In genomic region chr3:54914845-54915642, GRCm38 (mm10) we compare ENCODE assay signal across 10 mouse cellular contexts. TPM values are rescaled to one million over a fixed set of nuclear protein-coding genes. Genes with fewer than 3 reads are reported as not detected.
DNase-seq lines count a peak whose midpoint lies in the region; ATAC-seq and TF ChIP-seq lines count a peak whose summit lies in the region.
"Had no signal": no experiment of that assay in that cellular context is flagged by ENCODE, and none has a peak within 500 bp of the region (broad histone marks: within the 10 kb centered on the region; RNA-seq: fewer than 3 reads in every experiment).

No protein-coding gene starts in this region.

- H3K4me2 ChIP-seq in heart, embryonic 11.5 days, result peak overlapping the region; percentile 88
- H3K4me2 ChIP-seq in hindbrain, embryonic 12.5 days (replicated peaks), result peak overlapping the region; percentile 93
- peak overlapping the region; percentile 94 for H3K4me2 ChIP-seq in midbrain, embryonic 13.5 days (replicated peaks)

- no peak for DNase-seq in heart, postnatal 4 days
- peak; percentile 43 for DNase-seq in brain, embryonic 14.5 days (ENCODE audit: low read depth)
- no peak for DNase-seq in spleen, postnatal 36 days (ENCODE audit: low spot score in 2 of 2)
- no peak for DNase-seq in layer of hippocampus, adult 8-10 months (ENCODE audit: low spot score in 2 of 2)
- no peak for DNase-seq in ovary, postnatal 36 days (ENCODE audit: low spot score)

- H3K4me3 ChIP-seq in heart, embryonic 11.5 days (ENCODE audit: low read depth, low read length), result peak overlapping the region; percentile 62
- H3K4me3 ChIP-seq in hindbrain, embryonic 12.5 days, result peak overlapping the region; percentile 58
- H3K4me3 ChIP-seq in midbrain, embryonic 13.5 days (replicated peaks), result peak overlapping the region; percentile 61

- no peaks in the 10 kb centered on the region for H3K36me3 ChIP-seq in heart, embryonic 11.5 days (ENCODE audit: control insufficient read depth, insufficient read depth, low read length)
- H3K36me3 ChIP-seq in hindbrain, embryonic 12.5 days, result no peaks in the 10 kb centered on the region
- no peaks in the 10 kb centered on the region for H3K36me3 ChIP-seq in midbrain, embryonic 13.5 days

- 4% methylated on average over 31 of the region's 31 CpGs for WGBS in heart, embryonic 11.5 days (ENCODE audit: insufficient replicate concordance)
- 3% methylated on average over 31 of the region's 31 CpGs for WGBS in hindbrain, embryonic 12.5 days
- 3% methylated on average over 31 of the region's 31 CpGs for WGBS in midbrain, embryonic 13.5 days

- 0 out of 2 replicates have a peak, but pooled peaks cover 2% of the 10 kb centered on the region for H3K4me1 ChIP-seq in heart, embryonic 11.5 days (ENCODE audit: control insufficient read depth, insufficient read depth, low read length)
- H3K4me1 ChIP-seq in hindbrain, embryonic 12.5 days, result peaks cover 14% of the 10 kb centered on the region; the same call in 1 of the 2 replicates
- H3K4me1 ChIP-seq in midbrain, embryonic 13.5 days (replicated peaks), result peaks cover 19% of the 10 kb centered on the region

- no peaks in the 10 kb centered on the region for H3K9me3 ChIP-seq in heart, embryonic 11.5 days (replicated peaks; ENCODE audit: control insufficient read depth, low read length)
- H3K9me3 ChIP-seq in hindbrain, embryonic 12.5 days (replicated peaks), result no peaks in the 10 kb centered on the region
- H3K9me3 ChIP-seq in midbrain, embryonic 13.5 days, result no peaks in the 10 kb centered on the region

- no peak for TF ChIP-seq POLR2A in brain, embryonic 14.5 days (IDR thresholded peaks at IDR 0.05; ENCODE audit: borderline replicate concordance, extremely low read depth, insufficient read depth, insufficient read length, poor library complexity, severe bottlenecking)

- H3K27me3 ChIP-seq in heart, embryonic 11.5 days (ENCODE audit: control insufficient read depth, insufficient read depth, low read length), result peaks cover 32% of the 10 kb centered on the region
- H3K27me3 ChIP-seq in hindbrain, embryonic 12.5 days, result peaks cover 43% of the 10 kb centered on the region
- H3K27me3 ChIP-seq in midbrain, embryonic 13.5 days, result peaks cover 34% of the 10 kb centered on the region

- TF ChIP-seq CTCF in brain, embryonic 14.5 days (IDR thresholded peaks at IDR 0.05; ENCODE audit: borderline replicate concordance, extremely low read depth, insufficient read depth, insufficient read length), result no peak

- no peak overlapping the region for H3K27ac ChIP-seq in heart, embryonic 11.5 days (ENCODE audit: low read depth, low read length)
- H3K27ac ChIP-seq in hindbrain, embryonic 12.5 days, result no peak overlapping the region
- H3K27ac ChIP-seq in midbrain, embryonic 13.5 days, result no peak overlapping the region

- peak; percentile 59 for ATAC-seq in heart, embryonic 11.5 days (replicated peaks; ENCODE audit: insufficient number of reproducible peaks, low FRiP score, low TSS enrichment)
- ATAC-seq in hindbrain, embryonic 12.5 days (ENCODE audit: low FRiP score), result peak; percentile 64
- no peak for ATAC-seq in midbrain, embryonic 13.5 days
- ATAC-seq: CD4-positive, CD25-positive, alpha-beta regulatory T cell, adult 4 months had no signal

- H3K9ac ChIP-seq in heart, embryonic 11.5 days (ENCODE audit: low read depth, low read length), result peak overlapping the region; percentile 62
- H3K9ac ChIP-seq in hindbrain, embryonic 12.5 days, result peak overlapping the region; percentile 48
- peak overlapping the region; percentile 60 for H3K9ac ChIP-seq in midbrain, embryonic 13.5 days (replicated peaks)

RNA-seq across cellular contexts. Expression of gene Sertm1, which starts 0.6 kb away (rescaled TPM):
- polyA plus RNA-seq in heart, embryonic 11.5 days (2014; fragmentation: Nextera tagmentation; extraction: Ambion mirVana), result 0.18 and 0.37 TPM in 2 replicates
- total RNA-seq in heart, postnatal 4 days (2021), result under 1 TPM; 0.57 to 0.77 TPM
- polyA plus RNA-seq in brain, embryonic 14.5 days (2012; rRNA removed), result 4.9 and 8.4 TPM in 2 replicates
- polyA plus RNA-seq in hindbrain, embryonic 12.5 days (2016; fragmentation: Nextera tagmentation; extraction: Ambion mirVana), result 0.67 and 0.73 TPM in 2 replicates
- 0.54 and 0.81 TPM in 2 replicates for polyA plus RNA-seq in midbrain, embryonic 13.5 days (2015; fragmentation: Nextera tagmentation; extraction: Ambion mirVana)
- 10 to 100 TPM; 58.4 to 75.1 (median 68.5) TPM for total RNA-seq in layer of hippocampus, adult 8-10 months (2022)
- total RNA-seq: liver, adult 2 months had no signal
- polyA plus RNA-seq: CD4-positive, CD25-positive, alpha-beta regulatory T cell, adult 4 months; liver, adult 2 months had no signal
